Mouse (Mus musculus): ENCODE results near the gene Copg2. TPM values are rescaled to one million over a fixed set of nuclear protein-coding genes. Genes with fewer than 3 reads are reported as not detected.
"Not testable (repeated sequence)": the region's sequence is repeated elsewhere in the genome, so short reads cannot be mapped to it uniquely, and the experiment has no call there.

Copg2 gene
- total RNA-seq, 2 experiments from 2014 or later, result 36.9 to 41.8 TPM

DNA sequence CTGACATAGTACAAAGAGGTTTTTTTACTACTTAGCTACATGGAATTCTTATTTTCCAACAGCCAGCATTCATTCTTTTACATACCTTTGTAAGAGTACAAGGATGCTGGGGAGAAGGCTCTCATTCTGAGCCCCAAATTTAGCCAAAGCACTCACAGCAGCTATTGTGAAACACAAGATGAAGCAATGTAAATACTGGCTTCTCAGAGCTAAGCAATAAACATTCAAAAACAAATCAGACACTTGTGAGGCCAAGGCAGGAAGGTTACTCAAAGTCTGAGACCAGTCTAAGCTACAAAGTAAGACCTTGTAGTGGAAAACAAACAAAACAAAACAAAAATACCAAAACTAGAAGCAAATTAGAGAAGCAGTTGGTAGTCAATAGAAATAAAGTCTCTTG is 83.0 kb downstream of the Copg2 start:
- DNase-seq, result no peak

- peak in 1 of 2 experiments; percentile 0 for DNase-seq
Observed at GRCm38 (mm10) chr6:30805053-30805752, 91.4 kb downstream of the Copg2 start.

DNA sequence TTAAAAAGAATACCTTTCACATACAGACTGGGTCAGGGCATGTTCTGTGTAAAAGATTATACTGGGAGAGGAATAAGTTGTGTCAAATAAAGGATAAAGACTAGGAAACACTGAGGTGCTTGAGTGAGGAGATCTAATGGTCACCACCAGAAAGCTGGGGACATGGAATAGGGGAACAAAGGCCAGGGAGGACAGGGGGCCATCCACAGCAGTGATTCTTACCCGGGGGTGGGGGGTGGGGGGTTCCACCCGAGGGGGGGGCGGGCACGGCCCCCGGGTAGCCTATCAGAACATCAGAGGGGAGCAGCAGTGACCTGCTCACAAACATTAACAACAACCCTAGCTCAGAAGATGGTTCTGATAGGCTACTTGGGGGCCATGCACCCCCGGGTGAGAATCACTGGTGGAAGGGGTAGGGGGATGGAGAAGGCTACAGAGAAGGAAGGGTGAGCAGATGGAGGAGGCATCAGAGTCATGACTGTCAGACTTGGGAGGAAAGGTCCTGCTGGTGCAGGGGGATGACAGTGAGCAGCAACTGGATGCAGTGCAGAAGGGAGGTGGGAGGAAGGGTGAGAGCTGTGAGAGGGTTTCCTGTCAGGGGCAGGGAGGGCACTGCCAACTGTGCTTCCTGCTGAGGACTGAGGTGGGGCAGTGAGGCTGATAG is 92.1 kb downstream of the Copg2 start:
- DNase-seq, result peak; percentile 30 to 33

DNA sequence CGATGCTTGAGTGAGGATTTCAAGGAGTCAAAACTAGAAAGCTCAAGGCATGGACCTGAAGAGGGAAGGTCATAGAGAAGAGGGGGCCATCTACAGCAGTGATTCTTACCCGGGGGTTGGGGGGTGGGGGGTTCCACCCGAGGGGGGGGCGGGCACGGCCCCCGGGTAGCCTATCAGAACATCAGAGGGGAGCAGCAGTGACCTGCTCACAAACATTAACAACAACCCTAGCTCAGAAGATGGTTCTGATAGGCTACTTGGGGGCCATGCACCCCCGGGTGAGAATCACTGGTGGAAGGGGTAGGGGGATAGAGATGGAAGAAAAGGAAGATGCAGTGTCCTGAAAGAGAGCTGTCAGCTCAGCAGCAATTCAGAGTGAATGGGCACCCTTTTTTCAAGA is 93.7 kb downstream of the Copg2 start:
- not testable (repeated sequence) for DNase-seq

GRCm38 (mm10) chr6:30751209-30751608 is 145.4 kb downstream of the Copg2 start:
- DNase-seq, result no peak

DNA sequence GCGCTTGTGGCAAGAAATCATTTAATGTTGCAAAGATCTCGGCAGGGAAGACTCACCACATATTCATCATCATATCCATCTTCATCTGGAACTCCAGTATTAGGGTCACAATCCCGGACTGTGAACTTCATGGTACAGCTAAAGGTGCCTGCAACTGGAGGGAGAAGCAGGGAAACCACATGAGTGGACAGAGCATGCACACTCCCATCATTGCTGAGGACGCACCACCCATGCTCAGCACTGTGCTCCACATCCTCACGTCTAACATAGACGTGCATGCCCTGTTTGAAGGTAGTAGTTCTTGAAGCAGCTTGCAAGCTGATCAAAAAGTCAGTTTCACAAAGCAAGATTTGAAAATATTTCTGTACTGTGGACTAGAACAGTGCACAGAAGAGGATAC is 146.1 kb downstream of the Copg2 start:
- DNase-seq, result no peak

DNA sequence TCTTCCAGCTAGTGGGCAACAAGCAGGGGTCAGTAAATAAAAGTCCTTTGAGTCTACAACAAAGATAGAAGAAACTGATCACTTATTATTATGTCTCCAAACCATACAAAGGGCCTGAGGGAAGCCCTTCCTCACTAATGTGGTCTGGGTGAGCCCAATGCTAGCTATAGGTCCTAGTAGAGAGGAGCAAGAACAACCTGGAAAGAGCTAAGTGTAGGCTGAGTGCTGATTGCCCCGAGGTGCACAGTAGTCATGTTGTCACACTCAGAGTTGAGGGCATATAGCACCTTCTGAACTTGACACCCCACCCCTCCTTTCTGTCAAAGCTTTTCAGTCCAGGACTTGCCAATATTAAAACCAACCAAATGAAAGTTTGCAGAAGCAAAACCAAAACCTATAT is 146.7 kb downstream of the Copg2 start:
- DNase-seq, result no peak

- DNase-seq, result no peak
Observed at GRCm38 (mm10) chr6:30749042-30749689, 147.4 kb downstream of the Copg2 start.

- DNase-seq, result no peak
Observed at GRCm38 (mm10) chr6:30748358-30748910, 148.2 kb downstream of the Copg2 start.

- no peak for DNase-seq
Observed at GRCm38 (mm10) chr6:30747631-30748357, 148.8 kb downstream of the Copg2 start.

- no peak for DNase-seq
Observed at GRCm38 (mm10) chr6:30745591-30745990, 151.0 kb downstream of the Copg2 start.

- no peak for DNase-seq
Observed at GRCm38 (mm10) chr6:30744846-30745245, 151.7 kb downstream of the Copg2 start.

DNA sequence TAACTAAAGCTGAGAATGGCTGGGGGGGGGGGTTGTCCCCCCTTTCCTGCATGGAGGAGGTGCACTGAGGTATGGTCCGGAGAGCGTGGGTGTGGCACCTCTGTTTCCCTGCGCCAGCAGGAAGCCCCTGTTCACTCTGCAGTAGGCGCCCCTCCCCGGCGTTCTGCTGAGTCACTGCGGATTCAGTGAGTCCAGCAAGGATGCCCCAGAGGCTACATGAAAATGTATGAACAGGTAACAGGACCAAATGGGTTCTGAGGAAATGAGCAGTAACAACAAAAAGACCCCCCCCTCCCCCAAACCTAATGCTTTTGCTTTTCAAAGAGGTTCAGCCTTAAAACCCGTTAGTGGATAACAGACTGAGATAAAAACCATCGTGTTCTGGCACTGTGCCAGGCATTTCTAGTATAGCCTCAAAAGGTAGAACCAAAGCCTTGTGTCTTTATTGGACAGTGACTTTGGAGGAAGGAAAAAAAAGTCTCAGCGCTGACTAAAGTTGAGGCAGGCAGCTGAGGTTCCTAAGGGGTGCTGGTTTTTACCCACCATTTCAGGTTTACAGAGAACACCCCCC is 157.3 kb downstream of the Copg2 start:
- peak; percentile 23 to 39 for DNase-seq

- peak in 1 of 2 experiments; percentile 26 for DNase-seq
Observed at GRCm38 (mm10) chr6:30738464-30739006, 158.1 kb downstream of the Copg2 start.

- peak; percentile 79 to 81 for DNase-seq
Observed at GRCm38 (mm10) chr6:30737548-30738463, 158.8 kb downstream of the Copg2 start.

GRCm38 (mm10) chr6:30736864-30737547 is 159.6 kb downstream of the Copg2 start:
- DNase-seq, result peak; percentile 72 to 75

- peak in 1 of 2 experiments; percentile 25 for DNase-seq
Observed at GRCm38 (mm10) chr6:30736372-30736762, 160.2 kb downstream of the Copg2 start.

DNA sequence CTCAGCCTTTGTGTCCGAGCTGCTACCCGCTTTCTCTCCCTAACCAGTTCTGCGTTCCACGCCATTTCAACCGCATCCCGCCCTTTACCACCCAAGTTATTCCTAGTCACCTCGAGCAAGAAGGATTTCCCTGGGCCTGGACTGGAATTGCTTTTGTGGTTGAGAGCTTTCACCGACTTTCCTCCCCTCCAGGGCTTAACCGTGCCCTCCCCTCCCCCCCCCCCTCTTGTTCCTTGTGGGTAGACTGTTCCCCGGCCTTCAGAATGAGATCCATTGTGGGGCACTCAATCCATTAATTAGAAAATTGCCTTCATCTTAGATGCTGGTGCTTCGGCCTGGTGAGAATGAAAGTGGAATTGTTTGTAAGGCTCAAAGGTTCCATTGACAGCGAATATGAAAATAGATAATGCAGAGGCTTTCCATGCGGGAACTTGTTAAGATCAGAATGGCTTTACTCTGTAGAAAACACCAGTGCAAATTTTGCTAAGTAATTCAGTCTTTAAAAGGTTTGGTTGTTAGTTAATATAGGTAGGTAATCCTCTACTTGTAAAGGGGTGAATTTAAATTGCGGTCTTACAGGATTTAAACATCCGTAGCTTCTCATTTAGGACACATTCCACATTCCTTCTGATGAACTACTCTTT is 160.7 kb downstream of the Copg2 start:
- DNase-seq, result no peak

All from heart, adult 18-20 months (tissue).